Mouse (Mus musculus): ENCODE data around the gene Cfl1.

Gene Cfl1

DNA sequence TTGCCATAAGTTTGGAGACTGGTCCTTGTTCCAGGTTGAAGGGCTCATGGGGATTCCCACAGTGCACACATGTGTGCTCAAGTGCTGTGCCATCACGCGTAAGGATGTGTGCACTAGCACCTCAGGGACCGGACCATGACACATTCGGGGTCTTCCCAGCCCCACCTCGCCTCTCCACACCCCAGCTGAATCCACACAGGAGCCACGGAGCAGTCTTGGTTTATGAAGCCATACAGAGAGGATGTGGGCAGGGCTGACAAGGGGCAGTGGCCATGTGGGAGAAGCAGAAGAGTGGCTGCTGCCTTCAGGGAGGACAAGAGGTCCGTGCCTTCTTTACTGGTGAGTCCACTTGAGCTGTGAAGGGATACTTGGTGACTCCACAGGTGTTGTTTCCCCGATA, 25.2 kb upstream of the Cfl1 start:
- 93% methylated on average over 8 of the region's 8 CpGs for WGBS

DNA sequence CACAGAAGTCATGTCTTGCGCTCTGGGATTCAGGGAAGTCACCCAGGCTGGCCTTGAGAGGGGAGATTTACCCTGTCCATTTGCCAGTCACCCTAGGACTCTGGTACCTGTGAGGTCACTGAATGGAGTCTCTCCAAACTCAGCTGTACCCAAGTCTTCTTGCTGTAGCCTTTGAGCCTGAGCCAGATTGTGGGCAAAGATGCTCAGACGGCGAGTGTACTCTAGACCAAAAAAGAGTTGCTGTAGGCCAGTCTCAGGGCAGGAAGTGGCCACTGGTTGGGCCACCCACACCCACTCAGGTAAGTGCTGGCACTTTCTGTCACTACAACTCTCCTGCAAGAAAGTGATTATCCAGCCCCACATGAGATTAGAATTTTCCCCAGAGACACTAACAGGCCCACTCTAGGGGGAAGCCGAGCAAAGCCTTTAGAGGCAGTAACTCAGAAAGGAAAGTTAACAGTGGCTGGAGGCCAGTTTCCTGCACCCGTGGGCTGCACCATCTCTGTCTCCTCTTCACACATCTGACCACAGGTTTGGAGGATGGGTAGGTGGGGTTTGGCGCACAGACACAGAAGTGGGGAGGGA, 23.2 kb upstream of the Cfl1 start:
- 74% methylated on average over 6 of the region's 6 CpGs for WGBS

DNA sequence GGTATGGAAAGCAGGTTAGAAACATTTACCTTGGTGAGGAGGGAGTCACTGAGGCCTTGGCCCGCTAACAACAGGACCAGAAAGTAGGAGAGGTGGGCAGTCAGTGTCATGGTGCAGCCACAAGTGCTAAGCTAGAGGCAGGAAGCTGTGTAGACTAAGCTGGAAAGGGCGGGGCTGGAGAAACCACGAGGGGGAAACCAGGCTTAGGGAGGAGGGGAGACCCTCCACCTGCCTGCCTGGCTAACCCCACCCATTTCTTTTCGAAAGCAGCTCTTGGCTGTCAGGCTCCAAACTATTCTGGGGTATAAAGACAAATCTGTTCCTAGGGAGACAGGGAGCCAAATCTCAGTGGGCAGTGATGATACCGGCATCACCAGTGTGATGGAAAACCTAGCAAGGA, 21.9 kb upstream of the Cfl1 start, which contains the start of gene Ctsw:
Gene Ctsw, minus strand, starts transcription at position 134 of the 400 bp plus-strand sequence.
- 48% methylated on average over 5 of the region's 5 CpGs for WGBS

DNA sequence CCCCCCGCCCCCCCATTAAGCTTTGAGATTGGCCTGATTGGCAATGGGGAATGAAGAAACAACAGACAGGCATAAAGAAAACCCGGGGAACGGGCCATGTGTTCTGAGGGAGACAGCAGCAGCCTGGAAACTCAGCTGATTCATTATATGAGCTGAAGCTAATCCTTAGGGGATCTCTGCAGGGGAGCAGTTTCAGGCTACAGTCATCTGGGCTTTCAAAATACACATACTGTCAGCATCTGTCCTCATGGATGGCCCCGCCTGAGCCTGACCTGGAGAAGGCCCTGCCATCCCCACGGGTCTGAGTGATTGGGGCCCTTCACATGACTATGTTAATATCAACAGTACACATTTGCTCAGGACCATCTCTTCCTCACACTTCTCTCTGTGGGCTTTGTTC, 18.4 kb upstream of the Cfl1 start:
- 54% methylated on average over 5 of the region's 5 CpGs for WGBS

DNA sequence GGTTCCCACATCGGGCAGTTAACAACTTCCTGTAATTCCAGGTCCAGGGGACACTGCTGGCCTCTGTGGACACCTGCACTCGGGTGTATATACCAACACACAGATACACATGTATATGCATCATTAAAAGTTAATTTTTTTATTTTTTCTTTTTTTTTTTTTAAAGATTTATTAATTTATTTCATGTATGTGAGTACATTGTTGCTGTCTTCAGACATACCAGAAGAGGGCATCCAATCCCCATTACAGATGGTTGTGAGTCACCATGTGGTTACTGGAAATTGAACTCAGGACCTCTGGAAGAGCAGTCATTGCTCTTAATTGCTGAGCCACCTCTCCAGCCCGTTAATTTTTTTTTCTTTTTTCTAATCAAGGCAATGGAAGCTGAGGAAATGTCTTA, 17.4 kb upstream of the Cfl1 start:
- 80% methylated on average over 3 of the region's 3 CpGs for WGBS

DNA sequence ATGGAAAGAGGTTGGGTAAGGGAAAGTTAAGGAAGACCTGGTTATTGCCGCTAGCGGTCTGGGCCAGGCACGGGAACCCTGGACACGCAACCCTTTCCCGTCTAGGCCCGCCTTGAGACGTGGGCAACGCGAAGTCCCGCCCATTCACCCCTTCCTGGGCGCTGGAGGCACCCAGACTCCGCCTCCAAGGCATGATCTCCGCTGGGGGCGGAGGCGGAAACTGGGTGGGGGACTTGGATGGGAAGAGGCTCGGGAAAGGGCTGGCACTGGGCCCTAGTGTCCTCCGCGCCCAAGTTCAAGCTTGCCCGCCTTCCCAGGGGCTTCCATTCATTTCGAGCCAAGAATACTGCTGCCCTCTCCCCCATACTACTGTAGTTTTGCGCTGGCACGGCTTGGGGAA, 16.5 kb upstream of the Cfl1 start, which contains the start of gene Efemp2:
Gene Efemp2, plus strand, starts transcription at position 235 of the 400 bp plus-strand sequence.
- 6% methylated on average over 22 of the region's 22 CpGs for WGBS

DNA sequence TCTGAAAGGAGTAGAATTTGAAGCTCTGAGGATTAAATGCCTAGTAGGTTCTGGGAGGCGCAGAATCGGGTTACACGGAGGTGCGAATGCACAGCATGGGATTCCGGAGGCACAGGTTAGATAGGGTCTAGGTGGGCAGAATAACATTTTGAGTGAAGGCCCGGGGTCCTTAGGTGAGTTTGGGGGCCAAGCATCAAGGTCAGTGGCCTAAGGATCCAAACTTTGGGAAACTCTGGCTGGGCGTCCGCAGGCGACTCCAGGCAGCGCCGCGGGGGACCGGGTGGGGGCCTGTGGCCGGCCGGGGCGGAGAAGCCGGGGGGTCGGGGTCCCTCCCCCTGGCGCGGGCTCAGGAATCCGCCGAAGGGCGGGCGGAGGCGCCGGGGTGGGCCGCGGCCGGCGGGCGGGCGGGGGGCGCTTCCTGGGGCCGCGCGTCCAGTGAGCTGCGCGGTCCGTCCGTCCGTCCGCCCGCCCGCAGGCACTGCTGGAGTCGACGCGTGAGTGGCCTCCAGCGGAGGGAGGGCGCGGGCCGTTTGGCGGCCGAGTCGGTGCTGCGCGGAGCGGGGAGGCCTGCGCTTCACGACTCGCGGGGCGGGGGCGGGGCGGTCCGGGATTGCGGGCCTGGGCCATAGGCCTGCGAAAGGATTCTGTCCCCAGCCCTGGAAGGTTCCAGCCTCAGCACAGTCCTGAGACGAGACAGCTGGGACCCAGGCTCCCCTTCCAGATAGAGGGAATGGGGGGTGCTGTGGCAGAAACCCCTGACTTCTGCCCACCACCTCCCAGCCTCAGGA, 15.8 kb upstream of the Cfl1 start:
- 2% methylated on average over 62 of the region's 68 CpGs for WGBS

DNA sequence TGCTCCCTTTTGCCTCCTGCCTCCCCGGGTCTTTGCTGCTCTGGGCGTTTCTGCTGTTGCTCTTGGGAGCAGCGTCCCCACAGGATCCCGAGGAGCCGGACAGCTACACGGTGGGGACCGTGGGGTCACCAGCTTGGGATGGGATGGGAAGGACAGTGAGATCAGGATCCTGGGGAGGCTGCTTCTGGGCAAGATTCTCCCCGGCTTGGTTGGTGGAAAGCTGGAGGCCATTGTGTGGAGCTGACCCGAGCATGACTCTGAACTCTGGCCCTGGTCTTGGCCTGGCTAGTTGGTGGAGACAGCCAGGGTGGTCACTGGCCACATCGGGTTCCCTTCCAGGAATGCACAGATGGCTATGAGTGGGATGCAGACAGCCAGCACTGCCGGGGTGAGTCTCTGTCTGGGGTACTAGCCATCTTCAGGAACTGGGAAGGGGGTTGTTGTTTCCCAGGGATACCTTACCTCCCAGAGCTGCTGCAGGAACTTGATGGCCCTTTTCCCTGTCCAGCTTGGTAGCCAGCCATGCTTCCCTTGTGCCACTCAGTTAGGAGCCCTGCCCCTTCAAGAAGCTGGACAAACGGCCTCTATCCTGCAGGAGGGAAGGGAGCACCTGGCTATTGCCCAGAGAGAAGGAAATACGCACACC, 15.1 kb upstream of the Cfl1 start:
- WGBS = 26% methylated on average over 13 of the region's 13 CpGs

DNA sequence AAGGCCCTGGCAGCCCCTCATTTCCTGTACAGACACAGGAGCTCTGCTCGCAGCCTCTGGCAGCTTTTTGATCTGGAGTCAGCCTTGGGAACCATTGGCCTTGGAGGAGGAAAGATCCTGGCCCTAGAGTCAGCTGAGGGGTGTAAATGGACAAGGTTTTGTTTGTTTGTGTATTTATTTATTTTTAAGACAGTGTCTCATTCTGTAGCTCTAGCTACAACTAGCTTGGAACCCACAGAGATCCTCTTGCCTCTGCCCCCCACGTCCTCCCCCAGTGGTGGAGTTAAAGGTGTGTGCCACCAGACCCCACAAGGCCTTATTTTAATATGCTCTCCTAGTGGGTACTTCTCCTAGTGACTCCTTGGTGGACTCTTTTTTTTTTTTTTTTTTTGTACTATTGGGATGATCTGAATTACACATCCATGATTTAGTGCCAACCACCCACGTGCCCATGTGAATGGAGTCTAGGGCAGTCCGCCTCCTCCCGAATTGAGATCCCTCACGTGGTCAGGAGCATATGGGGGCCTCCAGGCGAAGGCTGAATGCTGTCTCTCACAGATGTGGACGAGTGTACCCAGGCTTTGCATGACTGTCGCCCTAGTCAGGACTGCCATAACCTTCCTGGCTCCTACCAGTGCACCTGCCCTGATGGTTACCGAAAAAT, 13.1 kb upstream of the Cfl1 start:
- 70% methylated on average over 10 of the region's 10 CpGs for WGBS

DNA sequence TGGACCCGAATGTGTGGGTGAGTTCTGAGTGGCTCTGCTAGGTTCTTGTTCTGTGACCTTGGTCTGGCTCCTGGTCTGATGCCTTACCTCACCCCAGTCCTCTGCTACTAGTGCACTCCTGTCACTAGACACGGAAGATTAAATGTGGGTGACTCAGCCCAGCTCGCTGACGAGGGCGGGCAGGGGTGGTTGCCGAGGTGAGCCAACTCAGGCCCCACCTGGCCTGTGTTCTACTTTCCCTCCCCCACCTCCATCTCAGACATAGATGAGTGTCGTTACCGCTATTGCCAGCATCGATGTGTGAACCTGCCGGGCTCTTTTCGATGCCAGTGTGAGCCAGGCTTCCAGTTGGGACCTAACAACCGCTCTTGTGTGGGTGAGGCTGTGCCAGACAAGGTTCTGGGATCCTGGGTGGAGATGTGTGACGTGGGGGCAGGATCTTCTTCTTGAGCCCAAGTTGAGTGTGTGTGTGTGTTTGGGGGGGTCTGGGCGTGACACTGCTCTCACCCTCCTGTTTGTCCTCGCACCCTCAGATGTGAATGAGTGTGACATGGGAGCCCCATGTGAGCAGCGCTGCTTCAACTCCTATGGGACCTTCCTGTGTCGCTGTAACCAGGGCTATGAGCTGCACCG, 12.5 kb upstream of the Cfl1 start:
- 73% methylated on average over 18 of the region's 18 CpGs for WGBS

DNA sequence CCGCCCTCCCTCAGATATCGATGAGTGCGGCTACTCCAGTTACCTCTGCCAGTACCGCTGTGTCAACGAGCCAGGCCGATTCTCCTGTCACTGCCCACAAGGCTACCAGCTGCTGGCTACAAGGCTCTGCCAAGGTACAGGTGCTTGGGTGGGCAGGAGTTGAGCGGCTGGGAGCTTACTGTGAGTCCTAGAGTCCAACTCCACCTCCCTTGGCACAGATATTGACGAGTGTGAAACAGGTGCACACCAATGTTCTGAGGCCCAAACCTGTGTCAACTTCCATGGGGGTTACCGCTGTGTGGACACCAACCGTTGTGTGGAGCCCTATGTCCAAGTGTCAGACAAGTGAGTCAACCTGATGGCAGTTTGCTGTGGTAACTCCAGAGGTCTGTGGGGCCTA, 10.2 kb upstream of the Cfl1 start:
- WGBS = 87% methylated on average over 10 of the region's 10 CpGs

DNA sequence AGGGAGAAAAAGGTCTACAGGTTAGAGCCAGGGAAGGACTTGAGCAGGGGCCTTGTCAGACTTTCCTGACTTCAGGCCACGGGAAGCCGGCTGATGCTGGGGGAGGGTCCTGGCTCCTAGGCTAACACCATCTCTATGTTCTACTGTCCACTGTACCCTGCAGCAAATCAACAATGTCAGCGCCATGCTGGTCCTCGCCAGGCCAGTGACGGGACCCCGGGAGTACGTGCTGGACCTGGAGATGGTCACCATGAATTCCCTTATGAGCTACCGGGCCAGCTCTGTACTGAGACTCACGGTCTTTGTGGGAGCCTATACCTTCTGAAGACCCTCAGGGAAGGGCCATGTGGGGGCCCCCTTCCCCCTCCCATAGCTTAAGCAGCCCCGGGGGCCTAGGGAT, 8.9 kb upstream of the Cfl1 start:
- 94% methylated on average over 10 of the region's 10 CpGs for WGBS

DNA sequence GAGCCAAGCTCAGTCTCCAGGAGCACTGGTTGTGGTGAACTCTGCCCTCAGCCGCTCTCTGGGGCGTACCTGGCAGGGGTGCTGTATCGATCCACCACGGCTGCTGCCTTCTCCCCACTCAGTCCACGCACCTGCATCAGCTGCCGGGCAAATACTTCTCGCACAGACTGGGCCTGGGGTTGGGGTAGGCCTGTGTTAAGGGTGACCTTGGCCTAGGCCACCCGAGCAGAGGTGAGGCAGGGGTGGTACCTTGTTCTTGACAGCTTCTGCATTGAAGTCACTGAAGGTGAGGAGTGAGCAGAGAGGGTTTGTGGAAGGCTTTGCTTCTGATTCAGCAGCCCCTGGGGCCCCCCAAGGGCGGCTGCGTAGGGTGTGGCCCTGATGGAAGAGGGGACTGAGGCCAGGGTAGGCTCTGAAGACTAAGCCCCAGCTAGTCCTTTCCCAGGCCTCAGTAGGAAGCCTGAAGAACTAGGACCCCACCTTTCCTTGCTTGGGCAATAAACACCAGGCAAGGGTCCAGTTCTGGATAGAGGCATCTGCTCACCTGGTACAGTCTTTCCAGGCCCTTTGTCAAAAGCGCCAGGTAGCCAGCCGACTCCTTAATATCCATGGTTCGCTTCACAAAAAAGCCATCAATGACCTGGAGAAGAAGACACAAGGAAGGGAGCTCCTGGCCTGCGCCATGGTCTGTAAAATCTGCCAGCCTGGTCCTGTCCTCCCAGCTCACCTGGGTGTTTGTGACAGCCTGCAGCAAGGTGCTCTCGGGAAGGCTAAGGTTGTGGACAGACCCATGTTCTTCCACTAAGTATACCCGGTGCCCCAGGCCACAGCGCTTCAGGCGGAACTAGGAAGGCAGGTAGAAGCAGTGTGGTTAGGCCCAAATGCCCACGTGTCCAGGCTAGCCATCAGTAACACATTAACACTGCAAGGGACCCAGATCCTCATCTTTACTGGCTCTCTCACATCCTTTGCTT, 6.6 kb upstream of the Cfl1 start:
- 91% methylated on average over 19 of the region's 19 CpGs for WGBS

DNA sequence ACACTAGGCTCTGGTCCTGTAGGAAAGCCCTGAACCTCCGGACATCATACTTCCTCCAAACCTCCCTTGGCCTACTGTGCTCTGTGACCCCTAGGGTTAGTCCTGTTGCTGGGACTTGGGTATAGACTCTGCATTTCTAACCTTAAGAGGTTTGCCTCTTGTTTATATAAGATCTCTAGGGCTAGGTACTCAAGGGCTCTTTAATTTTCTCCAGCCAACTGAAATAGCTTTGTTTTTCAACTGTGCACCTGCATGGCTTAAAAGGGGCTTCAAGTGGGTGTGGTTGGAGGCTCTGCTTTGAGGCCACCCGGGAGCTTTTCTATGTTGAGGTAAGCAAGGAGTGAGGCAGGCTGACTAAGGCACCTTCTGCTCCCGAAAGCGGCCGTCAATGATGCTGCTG, 5.8 kb upstream of the Cfl1 start:
- WGBS = 88% methylated on average over 5 of the region's 5 CpGs

DNA sequence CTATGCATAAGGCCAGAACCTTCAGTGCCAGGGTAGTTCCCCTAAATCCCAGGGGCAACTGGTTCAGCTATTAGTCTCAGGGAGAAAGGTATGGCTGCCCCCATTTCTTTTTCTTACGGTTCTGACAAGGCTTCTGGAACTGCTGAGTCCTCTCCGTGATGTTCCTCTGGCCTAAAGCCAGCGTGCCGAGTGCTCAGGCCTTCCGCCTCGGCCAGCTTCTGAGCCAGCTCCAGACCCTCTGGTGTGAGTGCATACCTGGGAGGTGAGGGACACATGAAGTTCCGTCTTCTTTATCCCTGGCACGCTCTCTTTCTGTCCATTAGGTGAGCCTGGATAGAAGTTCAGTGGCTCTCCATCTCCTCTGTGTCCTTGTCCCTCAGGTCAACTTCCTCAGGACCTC, 4.9 kb upstream of the Cfl1 start:
- WGBS = 81% methylated on average over 8 of the region's 8 CpGs

DNA sequence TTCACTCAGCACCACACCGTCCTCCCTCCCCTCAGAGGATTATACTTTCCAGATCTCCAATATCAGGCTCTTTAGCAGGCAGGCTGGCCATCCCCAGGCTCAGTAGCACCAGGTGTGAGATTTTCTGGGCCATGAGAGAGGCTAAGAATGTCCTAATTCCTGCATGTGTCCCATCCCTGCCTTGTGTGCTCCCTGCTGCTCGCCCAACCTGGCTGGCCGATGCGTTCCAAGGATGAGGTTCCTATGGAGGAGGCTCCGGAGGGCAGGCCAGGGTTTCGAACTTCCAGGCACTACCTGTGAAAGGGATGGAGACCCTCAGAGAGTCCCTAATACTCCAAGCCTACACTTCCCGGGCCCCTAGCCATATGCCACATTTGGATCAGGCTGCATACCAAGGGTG, 4.4 kb upstream of the Cfl1 start:
- 90% methylated on average over 7 of the region's 7 CpGs for WGBS

DNA sequence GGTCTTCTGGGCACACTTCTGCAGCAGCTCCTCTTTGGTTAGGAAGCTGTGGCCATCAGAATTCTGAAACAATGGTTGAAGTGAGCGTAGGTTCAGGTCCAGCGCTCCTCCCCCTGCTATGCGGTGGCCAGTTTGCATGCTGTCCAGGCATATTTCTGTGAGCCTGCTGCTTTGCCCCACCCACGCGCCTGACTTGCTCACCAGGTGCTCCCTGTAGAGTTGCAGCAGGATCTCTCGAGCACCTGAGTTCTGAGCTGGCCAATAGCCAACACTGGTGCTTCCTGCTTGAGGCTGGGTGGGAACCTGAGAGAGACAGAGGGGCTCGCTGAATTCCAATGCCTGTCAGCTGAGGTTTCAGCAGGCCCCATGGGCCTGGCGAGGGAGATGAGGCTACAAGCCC, 4.0 kb upstream of the Cfl1 start:
- WGBS = 68% methylated on average over 8 of the region's 8 CpGs

DNA sequence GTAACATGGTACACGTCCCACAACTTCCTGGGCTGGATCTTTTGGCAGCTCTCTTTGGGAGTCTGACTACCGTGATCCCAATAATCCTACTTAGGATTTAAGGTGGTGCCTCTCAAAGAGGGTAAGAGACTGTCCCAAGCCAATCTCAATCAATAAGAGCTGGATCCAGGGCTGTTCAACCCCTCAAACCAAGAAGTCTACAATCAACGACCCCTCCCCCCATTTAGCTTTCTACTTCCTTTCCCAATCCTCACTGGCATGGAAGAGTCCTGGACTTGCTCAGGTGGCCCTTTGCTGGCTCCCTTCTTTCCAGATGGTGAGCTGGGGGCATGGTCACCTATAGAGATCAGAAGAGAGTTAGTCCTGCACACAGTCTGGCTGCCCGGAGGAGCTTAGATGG, 3.5 kb upstream of the Cfl1 start:
- 78% methylated on average over 4 of the region's 4 CpGs for WGBS

DNA sequence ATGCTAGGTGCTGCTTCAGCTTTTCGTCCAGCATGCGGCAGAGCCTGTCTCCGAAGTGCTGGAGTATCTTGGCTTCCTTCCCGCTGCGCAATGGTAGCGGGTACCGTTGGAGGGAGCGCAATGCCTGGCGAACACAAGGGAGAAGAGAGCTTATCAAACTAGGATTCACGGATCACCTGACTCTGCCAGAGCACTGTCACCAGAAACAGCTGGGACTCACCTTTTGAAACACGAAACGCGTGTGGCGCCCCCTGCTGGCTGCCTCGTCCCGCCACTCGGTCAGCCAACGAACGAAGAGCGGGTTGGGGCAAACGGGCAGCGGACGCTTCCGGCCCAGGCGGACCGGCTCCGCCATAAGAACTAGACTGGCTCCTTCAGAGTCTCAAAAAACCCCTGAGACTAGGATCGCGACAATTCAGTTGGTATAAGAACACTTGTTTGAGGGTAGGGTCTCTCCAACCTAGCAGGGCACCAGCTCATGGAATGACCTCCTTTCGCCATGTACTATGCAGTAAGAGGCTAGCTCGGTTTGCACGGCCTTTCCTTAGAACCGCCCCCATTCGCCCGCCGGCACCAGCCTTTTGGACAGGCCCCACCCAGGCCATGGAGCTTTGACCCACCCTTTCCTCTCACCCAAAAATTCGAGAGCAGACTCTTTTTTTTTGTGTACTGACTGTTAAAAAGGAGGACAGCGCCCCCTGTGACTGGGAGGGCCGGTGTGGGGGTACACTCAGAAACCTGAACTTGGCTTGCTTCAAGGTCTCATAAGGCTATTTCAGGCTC, 2.3 kb upstream of the Cfl1 start, which contains the start of gene Mus81:
Gene Mus81, minus strand, starts transcription at position 635 of the 783 bp plus-strand sequence.
- under 1% methylated on average over 39 of the region's 39 CpGs for WGBS

All from cerebral cortex, adult 2 months (tissue).